Mouse (Mus musculus): Measurements from ENCODE around the gene Atp2b2. TPM values are rescaled to one million over a fixed set of nuclear protein-coding genes. Genes with fewer than 3 reads are reported as not detected.

The Atp2b2 gene
- polyA plus RNA-seq, 1 experiment from 2014 or later = 1.1 TPM

- no peak overlapping the region for H3K4me3 ChIP-seq
Measured at GRCm38 (mm10) chr6:114055311-114055710, 12.9 kb upstream of the Atp2b2 start.

GRCm38 (mm10) chr6:114044962-114045361, 2.5 kb upstream of the Atp2b2 start:
- no peak for DNase-seq (ENCODE audit: low spot score)
- Histone ChIP-seq H3K27ac (replicated peaks) (no peak overlapping the region), H3K4me1 (peaks cover 12% of the 10 kb centered on the region), H3K36me3 (replicated peaks) (no peaks in the 10 kb centered on the region), H3K27me3 (replicated peaks; ENCODE audit: low read depth, poor library complexity, severe bottlenecking) (peaks cover 60% of the 10 kb centered on the region), H3K9me3 (no peaks in the 10 kb centered on the region), H3K4me3 (no peak overlapping the region)
- WGBS = 78% methylated on average over 8 of the region's 8 CpGs

More at GRCm38 (mm10) chr6:114055311-114055710, 12.9 kb upstream of the Atp2b2 start:
- H3K4me1 ChIP-seq = no peaks in the 10 kb centered on the region
- DNase-seq (ENCODE audit: low spot score) = no peak
- WGBS = 82% methylated on average over 7 of the region's 7 CpGs
- no peak overlapping the region for H3K27ac ChIP-seq (replicated peaks)
- no peaks in the 10 kb centered on the region for H3K36me3 ChIP-seq (replicated peaks)
- no peaks in the 10 kb centered on the region for H3K27me3 ChIP-seq (replicated peaks; ENCODE audit: low read depth, poor library complexity, severe bottlenecking)
- H3K9me3 ChIP-seq = no peaks in the 10 kb centered on the region

GRCm38 (mm10) chr6:114042836-114043235, 423 bp upstream of the Atp2b2 start:
- DNase-seq (ENCODE audit: low spot score) = no peak
- H3K9me3 ChIP-seq = no peaks in the 10 kb centered on the region
- no peak overlapping the region for H3K27ac ChIP-seq (replicated peaks)
- no peak overlapping the region for H3K4me3 ChIP-seq
- H3K36me3 ChIP-seq (replicated peaks) = no peaks in the 10 kb centered on the region
- peaks cover 80% of the 10 kb centered on the region for H3K27me3 ChIP-seq (replicated peaks; ENCODE audit: low read depth, poor library complexity, severe bottlenecking)
- 91% methylated on average over 7 of the region's 7 CpGs for WGBS
- peaks cover 12% of the 10 kb centered on the region for H3K4me1 ChIP-seq

- peak; percentile 23 for DNase-seq (ENCODE audit: low spot score)
- Histone ChIP-seq H3K4me1 (peaks cover 12% of the 10 kb centered on the region), H3K9me3 (no peaks in the 10 kb centered on the region), H3K27me3 (replicated peaks; ENCODE audit: low read depth, poor library complexity, severe bottlenecking) (peaks cover 81% of the 10 kb centered on the region), H3K27ac (replicated peaks) (no peak overlapping the region; the same call in 1 of the 2 replicates), H3K36me3 (replicated peaks) (no peaks in the 10 kb centered on the region), H3K4me3 (peak overlapping the region; percentile 65)
- 3% methylated on average over 29 of the region's 52 CpGs for WGBS
Measured at GRCm38 (mm10) chr6:114041911-114042284, 515 bp downstream of the Atp2b2 start.

- Histone ChIP-seq H3K4me3 (peak overlapping the region; percentile 65), H3K27ac (replicated peaks) (no peak overlapping the region; the same call in 1 of the 2 replicates), H3K36me3 (replicated peaks) (no peaks in the 10 kb centered on the region), H3K27me3 (replicated peaks; ENCODE audit: low read depth, poor library complexity, severe bottlenecking) (peaks cover 81% of the 10 kb centered on the region), H3K9me3 (no peaks in the 10 kb centered on the region), H3K4me1 (peaks cover 12% of the 10 kb centered on the region)
- peak; percentile 26 for DNase-seq (ENCODE audit: low spot score)
- WGBS = 2% methylated on average over 39 of the region's 39 CpGs
Measured at GRCm38 (mm10) chr6:114041097-114041910, 1.1 kb downstream of the Atp2b2 start.

- no peak for DNase-seq (ENCODE audit: low spot score)
- WGBS = 71% methylated on average over 3 of the region's 3 CpGs
- H3K9me3 ChIP-seq = no peaks in the 10 kb centered on the region
- H3K36me3 ChIP-seq (replicated peaks) = no peaks in the 10 kb centered on the region
- no peaks in the 10 kb centered on the region for H3K4me1 ChIP-seq
- no peak overlapping the region for H3K4me3 ChIP-seq
- no peak overlapping the region for H3K27ac ChIP-seq (replicated peaks)
- H3K27me3 ChIP-seq (replicated peaks; ENCODE audit: low read depth, poor library complexity, severe bottlenecking) = peaks cover 28% of the 10 kb centered on the region
Measured at GRCm38 (mm10) chr6:114035704-114036103, 6.7 kb downstream of the Atp2b2 start.

- Histone ChIP-seq H3K36me3 (replicated peaks) (no peaks in the 10 kb centered on the region), H3K27ac (replicated peaks) (no peak overlapping the region), H3K9me3 (no peaks in the 10 kb centered on the region), H3K4me1 (no peaks in the 10 kb centered on the region), H3K4me3 (no peak overlapping the region), H3K27me3 (replicated peaks; ENCODE audit: low read depth, poor library complexity, severe bottlenecking) (peaks cover 1% of the 10 kb centered on the region; the same call in 1 of the 2 replicates)
- WGBS = 86% methylated on average over 8 of the region's 8 CpGs
- no peak for DNase-seq (ENCODE audit: low spot score)
Measured at GRCm38 (mm10) chr6:114032822-114033221, 9.6 kb downstream of the Atp2b2 start.

GRCm38 (mm10) chr6:114023794-114024193, 18.6 kb downstream of the Atp2b2 start:
- Histone ChIP-seq H3K36me3 (replicated peaks) (no peaks in the 10 kb centered on the region), H3K27ac (replicated peaks) (no peak overlapping the region), H3K4me3 (no peak overlapping the region), H3K9me3 (no peaks in the 10 kb centered on the region), H3K4me1 (no peaks in the 10 kb centered on the region; the same call in 1 of the 2 replicates), H3K27me3 (replicated peaks; ENCODE audit: low read depth, poor library complexity, severe bottlenecking) (no peaks in the 10 kb centered on the region)
- DNase-seq (ENCODE audit: low spot score) = no peak
- WGBS = 66% methylated on average over 2 of the region's 2 CpGs

- WGBS = 81% methylated on average over 9 of the region's 9 CpGs
- 0 out of 2 replicates have a peak, but pooled peaks cover 4% of the 10 kb centered on the region for H3K27me3 ChIP-seq (replicated peaks; ENCODE audit: low read depth, poor library complexity, severe bottlenecking)
- H3K36me3 ChIP-seq (replicated peaks) = no peaks in the 10 kb centered on the region
- H3K27ac ChIP-seq (replicated peaks) = no peak overlapping the region
- no peaks in the 10 kb centered on the region; the same call in 1 of the 2 replicates for H3K4me1 ChIP-seq
- DNase-seq (ENCODE audit: low spot score) = no peak
- no peak overlapping the region for H3K4me3 ChIP-seq
- H3K9me3 ChIP-seq = no peaks in the 10 kb centered on the region
Measured at GRCm38 (mm10) chr6:114022104-114022503, 20.3 kb downstream of the Atp2b2 start.

- Histone ChIP-seq H3K27ac (replicated peaks) (no peak overlapping the region), H3K4me3 (no peak overlapping the region), H3K36me3 (replicated peaks) (no peaks in the 10 kb centered on the region), H3K27me3 (replicated peaks; ENCODE audit: low read depth, poor library complexity, severe bottlenecking) (peaks cover 19% of the 10 kb centered on the region; the same call in 1 of the 2 replicates), H3K9me3 (no peaks in the 10 kb centered on the region), H3K4me1 (peaks cover 31% of the 10 kb centered on the region)
- 78% methylated on average over 5 of the region's 5 CpGs for WGBS
- no peak for DNase-seq (ENCODE audit: low spot score)
Measured at GRCm38 (mm10) chr6:114013801-114014200, 28.6 kb downstream of the Atp2b2 start.

GRCm38 (mm10) chr6:114012834-114013233, 29.6 kb downstream of the Atp2b2 start:
- Histone ChIP-seq H3K9me3 (no peaks in the 10 kb centered on the region), H3K27me3 (replicated peaks; ENCODE audit: low read depth, poor library complexity, severe bottlenecking) (peaks cover 19% of the 10 kb centered on the region; the same call in 1 of the 2 replicates), H3K27ac (replicated peaks) (peak overlapping the region; percentile 54; the same call in 1 of the 2 replicates), H3K4me3 (no peak overlapping the region), H3K4me1 (peaks cover 35% of the 10 kb centered on the region), H3K36me3 (replicated peaks) (no peaks in the 10 kb centered on the region)
- 21% methylated on average over 9 of the region's 9 CpGs for WGBS
- peak; percentile 62 for DNase-seq (ENCODE audit: low spot score)

- Histone ChIP-seq H3K27ac (replicated peaks) (no peak overlapping the region), H3K4me1 (peaks cover 35% of the 10 kb centered on the region), H3K27me3 (replicated peaks; ENCODE audit: low read depth, poor library complexity, severe bottlenecking) (peaks cover 19% of the 10 kb centered on the region; the same call in 1 of the 2 replicates), H3K4me3 (no peak overlapping the region), H3K9me3 (no peaks in the 10 kb centered on the region), H3K36me3 (replicated peaks) (no peaks in the 10 kb centered on the region)
- no peak for DNase-seq (ENCODE audit: low spot score)
- 87% methylated on average over 6 of the region's 6 CpGs for WGBS
Measured at GRCm38 (mm10) chr6:114011976-114012375, 30.4 kb downstream of the Atp2b2 start.

GRCm38 (mm10) chr6:114003796-114004195, 38.6 kb downstream of the Atp2b2 start:
- 72% methylated on average over 3 of the region's 3 CpGs for WGBS
- Histone ChIP-seq H3K27me3 (replicated peaks; ENCODE audit: low read depth, poor library complexity, severe bottlenecking) (0 out of 2 replicates have a peak, but pooled peaks cover 13% of the 10 kb centered on the region), H3K4me1 (peaks cover 10% of the 10 kb centered on the region; the same call in 1 of the 2 replicates), H3K9me3 (no peaks in the 10 kb centered on the region), H3K4me3 (no peak overlapping the region), H3K36me3 (replicated peaks) (no peaks in the 10 kb centered on the region), H3K27ac (replicated peaks) (no peak overlapping the region)
- DNase-seq (ENCODE audit: low spot score) = no peak
